Mouse (Mus musculus) heart, embryonic 13.5 days (tissue): ENCODE results near the gene Fgf12. TPM values are rescaled to one million over a fixed set of nuclear protein-coding genes. Genes with fewer than 3 reads are reported as not detected.

ENCODE experiments used
- ATAC-seq: fragments of 200-750 bp; cut with Nextera tagmentation; 2 replicates; pipeline ENCODE4 v1.8.0; 2017; ENCODE audit warnings: moderate TSS enrichment; ENCODE audit not compliant: insufficient number of reproducible peaks, low FRiP score, low TSS enrichment; ENCODE audit errors: extremely low read depth
- H3K27ac ChIP-seq: fragments of 300-500 bp; sonication (generic); replicated peaks from 2 replicates; pipeline ENCODE4 v1.5.1; 2015; ENCODE audit warnings: moderate library complexity, mild to moderate bottlenecking, inconsistent platforms
- H3K27me3 ChIP-seq: fragments of 300-500 bp; sonication (generic); replicated peaks from 2 replicates; pipeline ENCODE4 v1.6.1; 2015; ENCODE audit warnings: mild to moderate bottlenecking, inconsistent platforms
- H3K36me3 ChIP-seq: fragments of 300-500 bp; sonication (generic); 2 replicates; pipeline ENCODE4 v1.6.1; 2015; ENCODE audit warnings: mild to moderate bottlenecking, inconsistent platforms
- H3K4me1 ChIP-seq: fragments of 300-500 bp; sonication (generic); 2 replicates; pipeline ENCODE4 v1.6.1; 2015; ENCODE audit warnings: inconsistent platforms
- H3K4me2 ChIP-seq: fragments of 300-500 bp; sonication (generic); 2 replicates; pipeline ENCODE4 v1.6.1; 2015; ENCODE audit warnings: inconsistent platforms, mild to moderate bottlenecking, moderate library complexity
- H3K4me3 ChIP-seq: fragments of 300-500 bp; sonication (generic); 2 replicates; pipeline ENCODE4 v1.5.1; 2015; ENCODE audit warnings: moderate library complexity, mild to moderate bottlenecking, inconsistent platforms
- H3K9ac ChIP-seq: fragments of 300-500 bp; sonication (generic); 2 replicates; pipeline ENCODE4 v1.6.1; 2015; ENCODE audit warnings: inconsistent platforms, mild to moderate bottlenecking, moderate library complexity
- H3K9me3 ChIP-seq: fragments of 300-500 bp; sonication (generic); 2 replicates; pipeline ENCODE4 v1.6.1; 2016; ENCODE audit warnings: inconsistent platforms
- WGBS: fragments of 180-500 bp; shearing (Covaris S2); methylation state at CpG from one replicate; pipeline ENCODE4 v1.1.7; 2015; ENCODE audit warnings: mixed read lengths; 5-methylcytosine and 5-hydroxymethylcytosine counted together
- polyA plus RNA-seq: library from polyadenylated mRNA; unstranded; fragments of >200 nt; fragmentation: Nextera tagmentation; extraction: Ambion mirVana; gene quantifications from 2 replicates; pipeline ENCODE4 v1.2.1, GENCODE M21; 2015

The Fgf12 gene
- polyA plus RNA-seq, 1 experiment from 2014 or later: 13.1 TPM

- no peak overlapping the region for H3K4me2 ChIP-seq
- no peak for ATAC-seq
- H3K27ac ChIP-seq: no peak overlapping the region
- 56% methylated on average over 3 of the region's 3 CpGs for WGBS
- no peak overlapping the region for H3K4me3 ChIP-seq
- H3K36me3 ChIP-seq: no peaks in the 10 kb centered on the region
- H3K9me3 ChIP-seq: no peaks in the 10 kb centered on the region
- no peaks in the 10 kb centered on the region for H3K27me3 ChIP-seq
- H3K4me1 ChIP-seq: no peaks in the 10 kb centered on the region
- H3K9ac ChIP-seq: no peak overlapping the region
Measured at GRCm38 (mm10) chr16:28539423-28539822, 213.4 kb downstream of the Fgf12 start.

DNA sequence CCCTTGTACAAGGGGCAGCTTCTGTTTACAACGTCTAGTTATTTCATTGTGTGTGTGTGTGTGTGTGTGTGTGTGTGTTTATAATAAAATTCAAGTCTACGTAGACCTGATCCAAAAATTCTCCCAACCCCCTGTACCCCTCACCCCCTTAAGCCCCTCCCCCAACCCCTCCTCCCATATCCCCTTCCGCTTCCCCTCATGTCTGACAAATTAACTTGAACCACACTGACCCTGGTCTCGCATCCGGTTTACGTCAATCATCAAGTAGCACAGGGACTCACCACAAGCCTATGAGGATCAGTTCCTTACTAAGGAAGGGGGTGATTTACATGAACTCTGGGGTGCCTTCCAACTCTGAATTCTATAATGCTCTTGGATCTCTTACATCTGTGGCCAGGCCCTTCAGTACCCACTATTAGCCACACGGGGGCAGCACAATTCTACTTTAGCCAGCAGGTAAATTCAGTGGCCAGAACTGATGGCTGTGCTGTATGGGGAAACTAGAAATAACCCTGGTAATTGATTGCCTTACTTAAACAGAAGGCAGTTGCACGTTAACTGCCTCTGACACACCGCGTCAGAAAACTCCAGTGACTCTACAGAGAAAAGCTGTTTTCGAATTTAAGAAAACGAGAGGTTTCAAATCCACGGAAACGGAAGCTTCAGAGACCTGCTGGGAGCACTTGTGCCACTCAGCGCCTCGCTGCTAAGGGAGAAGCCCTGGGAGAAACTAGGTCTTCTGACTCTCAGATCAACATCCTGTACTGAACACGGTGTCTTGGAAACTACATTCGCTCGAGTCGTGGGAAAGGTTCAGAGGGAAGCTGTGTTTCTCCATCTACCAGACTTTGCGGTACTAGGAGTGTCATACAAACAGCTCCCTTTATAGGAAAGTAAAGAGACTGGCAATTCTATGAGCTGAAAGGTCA lies 235.0 kb downstream of the Fgf12 start:
- H3K4me3 ChIP-seq: peak overlapping the region; percentile 43
- no peaks in the 10 kb centered on the region for H3K9me3 ChIP-seq
- peak overlapping the region; percentile 71 for H3K4me2 ChIP-seq
- peaks cover 6% of the 10 kb centered on the region; the same call in 1 of the 2 replicates for H3K4me1 ChIP-seq
- WGBS: 34% methylated on average over 21 of the region's 21 CpGs
- ATAC-seq: no peak
- no peaks in the 10 kb centered on the region for H3K27me3 ChIP-seq
- H3K27ac ChIP-seq: no peak overlapping the region
- H3K36me3 ChIP-seq: no peaks in the 10 kb centered on the region
- peak overlapping the region; percentile 65 for H3K9ac ChIP-seq

DNA sequence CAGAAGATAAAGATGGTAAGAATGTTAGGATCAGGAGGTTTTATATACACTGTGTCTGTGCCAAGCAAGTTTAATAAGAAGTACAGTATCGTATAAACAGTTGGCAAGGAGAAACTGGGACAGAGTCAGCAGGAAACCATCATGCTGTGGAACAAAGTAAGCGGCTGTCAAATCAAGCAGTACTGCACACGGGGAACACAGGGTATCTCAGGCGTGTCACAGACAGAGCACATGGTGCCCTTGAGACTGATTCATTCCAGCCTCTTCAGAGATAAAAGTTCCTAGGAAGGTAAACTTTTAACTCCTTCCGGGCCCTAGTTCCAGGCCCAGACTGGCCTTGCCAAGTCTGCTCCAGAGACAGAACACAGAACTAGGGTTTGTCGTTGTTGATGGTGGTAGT lies 240.4 kb downstream of the Fgf12 start:
- ATAC-seq: no peak
- H3K4me3 ChIP-seq: no peak overlapping the region
- no peaks in the 10 kb centered on the region for H3K36me3 ChIP-seq
- H3K9me3 ChIP-seq: no peaks in the 10 kb centered on the region
- H3K4me1 ChIP-seq: peaks cover 6% of the 10 kb centered on the region
- no peak overlapping the region for H3K27ac ChIP-seq
- 37% methylated on average over 6 of the region's 6 CpGs for WGBS
- H3K27me3 ChIP-seq: no peaks in the 10 kb centered on the region
- no peak overlapping the region for H3K9ac ChIP-seq
- H3K4me2 ChIP-seq: no peak overlapping the region

- WGBS: 27% methylated on average over 5 of the region's 5 CpGs
Measured at GRCm38 (mm10) chr16:28511413-28511812, 241.5 kb downstream of the Fgf12 start.

DNA sequence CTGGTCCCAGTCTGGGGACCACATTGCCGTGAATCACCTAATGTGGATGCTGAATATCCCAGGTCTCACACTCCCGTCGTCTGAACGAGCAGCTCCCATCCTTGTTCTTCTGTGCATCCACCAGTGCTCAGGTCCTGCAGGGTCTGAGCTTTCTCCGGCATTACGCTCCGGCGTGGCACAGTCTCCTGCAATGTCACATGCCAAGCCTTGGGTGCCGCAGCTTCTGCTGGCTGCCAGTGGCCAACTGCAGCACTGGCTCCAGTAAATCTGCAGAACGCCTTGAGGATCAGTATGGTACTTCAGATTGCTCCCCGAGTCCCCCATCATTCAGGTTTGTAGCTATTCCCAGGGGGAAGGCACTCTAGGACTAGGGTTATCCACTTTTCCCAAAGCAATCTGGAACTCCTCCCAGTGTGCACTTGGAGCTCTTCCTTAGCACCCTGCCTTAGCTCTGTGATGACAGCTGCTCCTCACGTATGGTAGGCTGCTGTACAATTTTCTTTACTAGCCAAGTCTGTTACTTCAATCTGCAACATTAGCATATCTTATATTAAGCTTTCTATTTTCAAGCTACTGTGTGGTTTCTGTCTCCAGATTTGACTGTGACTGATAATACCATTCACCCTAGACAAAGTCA lies 254.8 kb downstream of the Fgf12 start:
- H3K36me3 ChIP-seq: no peaks in the 10 kb centered on the region
- no peaks in the 10 kb centered on the region for H3K9me3 ChIP-seq
- ATAC-seq: no peak
- H3K4me3 ChIP-seq: no peak overlapping the region
- 72% methylated on average over 12 of the region's 12 CpGs for WGBS
- H3K4me1 ChIP-seq: no peaks in the 10 kb centered on the region
- no peaks in the 10 kb centered on the region for H3K27me3 ChIP-seq
- no peak overlapping the region for H3K27ac ChIP-seq
- H3K9ac ChIP-seq: no peak overlapping the region
- no peak overlapping the region for H3K4me2 ChIP-seq

More at GRCm38 (mm10) chr16:28511413-28511812, 241.5 kb downstream of the Fgf12 start:
- no peaks in the 10 kb centered on the region for H3K27me3 ChIP-seq
- no peaks in the 10 kb centered on the region for H3K9me3 ChIP-seq
- H3K4me2 ChIP-seq: no peak overlapping the region
- no peak for ATAC-seq
- H3K27ac ChIP-seq: no peak overlapping the region
- no peak overlapping the region for H3K4me3 ChIP-seq
- H3K4me1 ChIP-seq: peaks cover 6% of the 10 kb centered on the region
- H3K9ac ChIP-seq: no peak overlapping the region
- H3K36me3 ChIP-seq: no peaks in the 10 kb centered on the region

DNA sequence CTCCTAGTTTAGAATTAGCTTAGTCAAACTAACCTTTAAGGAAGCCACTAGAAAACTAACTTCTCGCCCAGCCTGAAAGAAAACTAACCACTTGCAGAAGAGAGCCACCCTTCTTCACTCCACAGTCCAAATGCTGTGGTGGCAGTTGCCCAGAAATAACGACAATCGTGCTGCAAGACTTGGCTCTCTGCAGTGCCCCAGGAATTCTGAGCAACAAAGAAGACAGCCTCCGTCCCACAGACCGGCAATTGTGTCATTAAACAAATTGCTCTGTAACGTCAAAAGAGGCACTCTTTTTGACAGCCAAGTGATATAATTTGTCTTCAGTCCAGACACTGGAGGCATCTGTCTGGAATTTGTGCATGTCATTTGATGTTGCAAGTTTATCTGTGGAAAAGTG lies 261.2 kb downstream of the Fgf12 start:
- no peaks in the 10 kb centered on the region for H3K9me3 ChIP-seq
- H3K9ac ChIP-seq: no peak overlapping the region
- H3K27ac ChIP-seq: no peak overlapping the region
- no peaks in the 10 kb centered on the region for H3K4me1 ChIP-seq
- H3K4me2 ChIP-seq: no peak overlapping the region
- peaks cover 9% of the 10 kb centered on the region for H3K27me3 ChIP-seq
- ATAC-seq: no peak
- H3K4me3 ChIP-seq: no peak overlapping the region
- WGBS: 50% methylated on average over 6 of the region's 6 CpGs
- H3K36me3 ChIP-seq: no peaks in the 10 kb centered on the region

GRCm38 (mm10) chr16:28490515-28490914 lies 262.4 kb downstream of the Fgf12 start:
- Histone ChIP-seq H3K4me2 (no peak overlapping the region), H3K27me3 (peaks cover 9% of the 10 kb centered on the region), H3K4me3 (no peak overlapping the region), H3K9ac (no peak overlapping the region), H3K4me1 (no peaks in the 10 kb centered on the region), H3K27ac (no peak overlapping the region), H3K9me3 (no peaks in the 10 kb centered on the region), H3K36me3 (no peaks in the 10 kb centered on the region)
- ATAC-seq: no peak
- 11% methylated on average over 6 of the region's 6 CpGs for WGBS

- 67% methylated on average over 3 of the region's 3 CpGs for WGBS
- ATAC-seq: no peak
- H3K36me3 ChIP-seq: no peaks in the 10 kb centered on the region
- H3K4me3 ChIP-seq: no peak overlapping the region
- H3K4me1 ChIP-seq: no peaks in the 10 kb centered on the region
- no peaks in the 10 kb centered on the region for H3K27me3 ChIP-seq
- no peak overlapping the region for H3K4me2 ChIP-seq
- no peak overlapping the region for H3K27ac ChIP-seq
- H3K9me3 ChIP-seq: peaks cover 4% of the 10 kb centered on the region; the same call in 1 of the 2 replicates
- no peak overlapping the region for H3K9ac ChIP-seq
Measured at GRCm38 (mm10) chr16:28484920-28485319, 267.9 kb downstream of the Fgf12 start.

DNA sequence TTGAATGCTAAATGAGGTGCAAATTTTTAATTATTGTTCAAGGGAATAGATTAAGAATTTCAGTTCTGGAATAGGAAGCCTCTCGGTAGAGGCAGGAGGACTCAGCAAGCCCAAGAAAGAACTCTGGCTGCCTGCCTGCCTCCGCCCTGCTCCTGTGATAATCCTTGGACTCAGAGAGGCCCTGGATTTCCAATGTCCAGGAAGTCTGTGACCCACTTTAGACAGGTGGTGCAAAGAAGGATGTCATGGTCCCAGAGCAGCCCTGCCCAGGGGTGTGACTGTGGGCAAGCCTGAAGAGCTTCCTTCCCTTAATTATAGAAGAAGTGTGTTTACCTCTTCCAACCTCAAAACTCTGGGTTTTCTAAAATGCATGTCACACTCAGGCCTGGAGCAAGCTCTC lies 273.8 kb downstream of the Fgf12 start:
- Histone ChIP-seq H3K36me3 (no peaks in the 10 kb centered on the region), H3K4me2 (no peak overlapping the region), H3K9ac (no peak overlapping the region), H3K9me3 (peaks cover 4% of the 10 kb centered on the region; the same call in 1 of the 2 replicates), H3K27me3 (no peaks in the 10 kb centered on the region), H3K27ac (no peak overlapping the region), H3K4me1 (no peaks in the 10 kb centered on the region), H3K4me3 (no peak overlapping the region)
- ATAC-seq: no peak
- WGBS: 79% methylated on average over 2 of the region's 2 CpGs

- Histone ChIP-seq H3K9me3 (peaks cover 4% of the 10 kb centered on the region; the same call in 1 of the 2 replicates), H3K4me3 (no peak overlapping the region), H3K9ac (no peak overlapping the region), H3K36me3 (no peaks in the 10 kb centered on the region), H3K4me1 (no peaks in the 10 kb centered on the region), H3K27me3 (no peaks in the 10 kb centered on the region), H3K27ac (no peak overlapping the region), H3K4me2 (no peak overlapping the region)
- 89% methylated on average over 4 of the region's 4 CpGs for WGBS
- no peak for ATAC-seq
Measured at GRCm38 (mm10) chr16:28476651-28477050, 276.2 kb downstream of the Fgf12 start.

- Histone ChIP-seq H3K36me3 (no peaks in the 10 kb centered on the region), H3K9me3 (no peaks in the 10 kb centered on the region), H3K27me3 (no peaks in the 10 kb centered on the region), H3K4me1 (no peaks in the 10 kb centered on the region), H3K4me3 (no peak overlapping the region), H3K4me2 (no peak overlapping the region), H3K27ac (no peak overlapping the region), H3K9ac (no peak overlapping the region)
- no peak for ATAC-seq
- 50% methylated on average over 1 of the region's 1 CpGs for WGBS
Measured at GRCm38 (mm10) chr16:28475553-28475952, 277.3 kb downstream of the Fgf12 start.
